Mouse (Mus musculus): ENCODE measurements around the gene Eaf2. TPM values are rescaled to one million over a fixed set of nuclear protein-coding genes. Genes with fewer than 3 reads are reported as not detected.

Gene Eaf2
- total and polyA plus RNA-seq, 3 experiments, result 3.5 to 7.4 (median 5.0) TPM

DNA sequence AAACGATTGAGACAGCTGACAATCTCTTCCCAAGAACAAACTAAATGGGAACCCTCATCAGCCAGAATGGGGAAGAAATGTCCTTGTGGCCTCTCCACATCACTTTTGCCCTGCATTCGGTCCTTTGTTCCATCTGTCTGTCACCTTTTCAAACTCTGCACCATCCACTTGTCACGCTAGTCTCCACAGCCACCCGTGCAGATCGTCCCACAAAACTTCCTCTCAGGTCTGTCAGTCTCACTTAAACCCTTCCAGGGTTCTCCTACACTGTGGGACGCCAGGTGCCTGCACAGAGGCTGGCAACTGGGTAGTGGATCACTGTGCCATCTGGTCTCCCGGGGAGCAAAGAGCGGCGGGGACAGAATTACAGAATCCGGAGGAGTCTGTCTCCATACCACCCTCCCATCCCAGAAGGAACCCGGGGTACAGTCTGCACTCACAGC lies 47.2 kb downstream of the Eaf2 start:
- H3K27me3 ChIP-seq (replicated peaks), result peaks cover 3% of the 10 kb centered on the region
- H3K9me3 ChIP-seq (replicated peaks; ENCODE audit: low read length), result no peaks in the 10 kb centered on the region
- H3K36me3 ChIP-seq (replicated peaks in 1 of 2; ENCODE audit: control insufficient read depth in 1 of 2, insufficient read depth in 1 of 2, low read length in 1 of 2), result peaks cover 0 to 6% of the 10 kb centered on the region in 2 experiments
- dilution Hi-C loops (cut with MboI; ENCODE audit: extremely low pct_ligation_motif_present, extremely low pct_unique_long_range_greater_than_20kb, low sequenced_read_pairs) (no loop called here), in situ Hi-C loops (cut with MboI; ENCODE audit: low pct_ligation_motif_present, low pct_unique_long_range_greater_than_20kb, low sequenced_read_pairs) (no loop called here)
- peak; percentile 1; the same call in 1 of the 2 replicates for TF ChIP-seq MAZ (IDR thresholded peaks at IDR 0.05; ENCODE audit: low read depth, low read length)
- TF ChIP-seq BHLHE40 (IDR thresholded peaks at IDR 0.05; ENCODE audit: low read depth, low read length), result peak; percentile 77
- no peak for TF ChIP-seq SIN3A (IDR thresholded peaks at IDR 0.05; ENCODE audit: low read length)
- TF ChIP-seq HCFC1 (IDR thresholded peaks at IDR 0.05; ENCODE audit: low read depth, low read length), result no peak
- H3K4me3 ChIP-seq (replicated peaks in 1 of 3; ENCODE audit: low read depth in 2 of 3, low read length in 2 of 3, poor library complexity in 1 of 3), result peak overlapping the region; percentile 82 to 95 (median 91)
- H3K4me2 ChIP-seq (ENCODE audit: insufficient read depth, low read depth, poor library complexity, severe bottlenecking), result peak overlapping the region; percentile 98
- peaks cover 0 to 43% of the 10 kb centered on the region in 2 experiments; a peak in 2 of 4 replicates for H3K4me1 ChIP-seq (ENCODE audit: control insufficient read depth in 1 of 2, insufficient read depth in 2 of 2)
- peak; percentile 14 for DNase-seq (ENCODE audit: extremely low read depth)
- peak overlapping the region; percentile 29 for H3K9ac ChIP-seq (ENCODE audit: insufficient read depth, low read depth)
- H3K79me2 ChIP-seq (replicated peaks; ENCODE audit: control insufficient read depth, extremely low read depth, insufficient read depth, poor library complexity, severe bottlenecking), result peaks cover 17% of the 10 kb centered on the region
- H3K27ac ChIP-seq (ENCODE audit: insufficient read depth, low read depth), result no peak overlapping the region

DNA sequence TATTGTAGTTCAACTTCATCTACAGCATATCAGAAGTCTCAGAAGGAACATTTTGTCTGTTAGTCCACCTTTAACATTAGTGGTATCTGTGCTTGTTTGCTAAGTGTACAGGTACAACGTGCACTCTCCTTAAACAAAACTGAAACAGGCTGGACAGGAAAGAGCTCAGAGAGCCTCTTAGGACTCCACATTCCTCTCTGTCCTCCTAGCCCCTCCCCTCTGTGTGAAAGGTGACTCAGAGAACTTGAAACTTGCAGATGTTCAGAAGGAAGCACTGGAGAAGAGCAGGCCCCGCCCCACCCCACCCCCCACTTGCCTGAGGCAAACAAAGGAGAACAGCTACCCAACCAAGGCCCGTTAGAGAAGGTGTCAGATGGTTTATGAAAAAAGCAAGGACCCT lies 53.3 kb downstream of the Eaf2 start:
- H3K79me2 ChIP-seq (replicated peaks; ENCODE audit: control insufficient read depth, extremely low read depth, insufficient read depth, poor library complexity, severe bottlenecking), result no peaks in the 10 kb centered on the region
- H3K9ac ChIP-seq (ENCODE audit: insufficient read depth, low read depth), result peak overlapping the region; percentile 61
- in situ Hi-C loops (cut with MboI; ENCODE audit: low pct_ligation_motif_present, low pct_unique_long_range_greater_than_20kb, low sequenced_read_pairs), result no loop called here
- H3K4me3 ChIP-seq (replicated peaks in 1 of 3; ENCODE audit: low read depth in 2 of 3, low read length in 2 of 3, poor library complexity in 1 of 3), result peak overlapping the region in 1 of 3 experiments; percentile 33
- peaks cover 5 to 27% of the 10 kb centered on the region in 2 experiments for H3K4me1 ChIP-seq (ENCODE audit: control insufficient read depth in 1 of 2, insufficient read depth in 2 of 2)
- peak overlapping the region; percentile 45 for H3K27ac ChIP-seq (ENCODE audit: insufficient read depth, low read depth)
- no peaks in the 10 kb centered on the region for H3K27me3 ChIP-seq (replicated peaks)
- H3K9me3 ChIP-seq (replicated peaks; ENCODE audit: low read length), result no peaks in the 10 kb centered on the region
- no peaks in the 10 kb centered on the region for H3K36me3 ChIP-seq (replicated peaks in 1 of 2; ENCODE audit: control insufficient read depth in 1 of 2, insufficient read depth in 1 of 2, low read length in 1 of 2)
- dilution Hi-C loops (cut with MboI; ENCODE audit: extremely low pct_ligation_motif_present, extremely low pct_unique_long_range_greater_than_20kb, low sequenced_read_pairs), result no loop called here
- DNase-seq (ENCODE audit: extremely low read depth), result peak; percentile 99
- peak overlapping the region; percentile 99 for H3K4me2 ChIP-seq (ENCODE audit: insufficient read depth, low read depth, poor library complexity, severe bottlenecking)
- TF ChIP-seq NELFE (IDR thresholded peaks at IDR 0.05; ENCODE audit: low read depth, low read length) (0 out of 2 replicates have a peak, but pooled peaks have one; percentile 56), ZC3H11A (IDR thresholded peaks at IDR 0.05; ENCODE audit: low read depth, low read length) (no peak), ZNF384 (IDR thresholded peaks at IDR 0.05; ENCODE audit: low read depth, low read length) (peak; percentile 35; the same call in 1 of the 2 replicates), MAZ (IDR thresholded peaks at IDR 0.05; ENCODE audit: low read depth, low read length) (peak; percentile 98), RCOR1 (conservative IDR thresholded peaks at IDR 0.05; ENCODE audit: low read depth, low read length) (no peak), TCF12 (IDR thresholded peaks at IDR 0.05; ENCODE audit: low read depth, low read length) (peak; percentile 96), KAT2A (IDR thresholded peaks at IDR 0.05; ENCODE audit: insufficient replicate concordance, low read length) (no peak), CHD2 (IDR thresholded peaks at IDR 0.05; ENCODE audit: low read length) (peak; percentile 85), SIN3A (IDR thresholded peaks at IDR 0.05; ENCODE audit: low read length) (no peak), TBP (conservative IDR thresholded peaks at IDR 0.05; ENCODE audit: low read depth, low read length) (0 out of 2 replicates have a peak, but pooled peaks have one; percentile 73), MXI1 (IDR thresholded peaks at IDR 0.05; ENCODE audit: low read depth, low read length) (no peak; the same call in 1 of the 2 replicates), BHLHE40 (IDR thresholded peaks at IDR 0.05; ENCODE audit: low read depth, low read length) (peak; percentile 71), USF1 (IDR thresholded peaks at IDR 0.05; ENCODE audit: low read depth, low read length) (no peak), JUN (IDR thresholded peaks at IDR 0.05; ENCODE audit: insufficient read depth, low read depth, low read length) (peak; percentile 76), ETS1 (conservative IDR thresholded peaks at IDR 0.05; ENCODE audit: low read depth, low read length) (peak; percentile 93), JUND (conservative IDR thresholded peaks at IDR 0.05; ENCODE audit: low read depth, low read length) (no peak), E2F4 (IDR thresholded peaks at IDR 0.05; ENCODE audit: insufficient replicate concordance, low read depth, low read length) (no peak), POLR2AphosphoS2 (IDR thresholded peaks at IDR 0.05; ENCODE audit: low read depth, low read length) (no peak), RAD21 (IDR thresholded peaks at IDR 0.05; ENCODE audit: low read depth, low read length) (no peak), IRF4 (IDR thresholded peaks at IDR 0.05; ENCODE audit: low read depth, low read length) (peak; percentile 93), ZKSCAN1 (IDR thresholded peaks at IDR 0.05; ENCODE audit: borderline replicate concordance, low read depth, low read length) (no peak), SMC3 (IDR thresholded peaks at IDR 0.05; ENCODE audit: low read depth, low read length) (no peak), MAX (IDR thresholded peaks at IDR 0.05; ENCODE audit: low read length) (peak; percentile 59), CHD1 (IDR thresholded peaks at IDR 0.05; ENCODE audit: low read depth, low read length) (no peak; the same call in 1 of the 2 replicates), PAX5 (IDR thresholded peaks at IDR 0.05; ENCODE audit: low read length) (no peak), GABPA (IDR thresholded peaks at IDR 0.05; ENCODE audit: insufficient replicate concordance, low read depth, low read length) (no peak), NRF1 (IDR thresholded peaks at IDR 0.05; ENCODE audit: low read depth, low read length) (no peak), MYC (IDR thresholded peaks at IDR 0.05; ENCODE audit: low read depth, low read length) (peak; percentile 78; the same call in 1 of the 2 replicates), ZMIZ1 (IDR thresholded peaks at IDR 0.05; ENCODE audit: low read depth, low read length) (no peak), CTCF (conservative IDR thresholded peaks at IDR 0.05 in 1 of 2, IDR thresholded peaks at IDR 0.05 in 1 of 2; ENCODE audit: low read depth in 2 of 2, low read length in 2 of 2) (no peak), MAFK (IDR thresholded peaks at IDR 0.05; ENCODE audit: insufficient replicate concordance, low read length) (no peak)
